Mouse (Mus musculus) olfactory bulb, adult 2 months (tissue): ENCODE data around the gene Kdr.

Experiments
- CTCF ChIP-seq: fragments of 200-500 bp; IDR thresholded peaks from 2 replicates; pipeline ENCODE4 v1.5.1; 2012; ENCODE audit warnings: low read depth, mild to moderate bottlenecking, low read length, moderate library complexity; ENCODE audit not compliant: insufficient read depth
- POLR2A ChIP-seq: fragments of 200-500 bp; IDR thresholded peaks from 2 replicates; pipeline ENCODE4 v1.6.1; 2012; ENCODE audit warnings: mild to moderate bottlenecking, low read depth, low read length, moderate library complexity; ENCODE audit not compliant: insufficient read depth

GRCm38 (mm10) chr5:75962558-75962957 is 15.7 kb downstream of the Kdr start:
- no peak for TF ChIP-seq POLR2A
- TF ChIP-seq CTCF, result no peak
